Mouse (Mus musculus): ENCODE results near the gene Pard3b. TPM values are rescaled to one million over a fixed set of nuclear protein-coding genes. Genes with fewer than 3 reads are reported as not detected.

Pard3b gene
- total and polyA plus RNA-seq, 3 experiments = 0.30 to 0.75 (median 0.63) TPM

DNA sequence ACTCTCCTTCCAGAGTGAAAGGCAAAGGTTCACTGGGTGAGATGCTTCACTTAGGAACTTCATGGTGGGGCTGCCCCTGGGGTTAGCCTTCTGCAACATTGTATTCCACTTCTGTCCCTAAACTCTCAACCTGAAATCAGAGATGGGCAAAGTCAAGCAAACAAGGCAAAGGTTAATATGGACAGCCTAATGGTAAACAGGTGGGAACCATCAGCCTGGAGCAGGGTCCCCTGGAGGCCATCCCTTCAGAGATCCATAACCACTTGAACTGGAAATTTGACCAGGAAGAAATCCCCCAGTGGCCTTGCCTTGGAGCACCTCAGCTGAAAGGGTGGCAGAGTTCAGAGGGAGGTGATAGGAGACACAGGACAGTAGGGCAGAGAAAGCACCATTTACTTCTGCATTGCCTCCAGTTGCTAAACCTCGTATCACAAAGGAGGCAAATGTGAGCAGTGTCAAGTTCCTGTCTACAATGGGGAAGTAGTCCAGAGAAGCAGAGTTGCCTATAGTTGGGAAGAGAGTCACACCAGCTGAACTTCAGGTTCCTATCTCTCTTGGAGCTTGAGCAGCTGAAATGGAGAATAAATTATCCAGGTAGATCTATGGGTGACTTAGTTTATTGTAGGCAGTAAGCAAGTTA, 412.7 kb downstream of the Pard3b start:
- no peak overlapping the region for H3K9ac ChIP-seq (ENCODE audit: insufficient read depth, low read depth)
- DNase-seq (ENCODE audit: extremely low read depth) = no peak
- in situ Hi-C loops (cut with MboI; ENCODE audit: low pct_ligation_motif_present, low pct_unique_long_range_greater_than_20kb, low sequenced_read_pairs) (no loop called here), dilution Hi-C loops (cut with MboI; ENCODE audit: extremely low pct_ligation_motif_present, extremely low pct_unique_long_range_greater_than_20kb, low sequenced_read_pairs) (no loop called here)
- H3K4me1 ChIP-seq (ENCODE audit: control insufficient read depth in 1 of 2, insufficient read depth in 2 of 2) = peaks cover 0 to 13% of the 10 kb centered on the region in 2 experiments; a peak in 2 of 4 replicates
- no peaks in the 10 kb centered on the region for H3K36me3 ChIP-seq (replicated peaks in 1 of 2; ENCODE audit: control insufficient read depth in 1 of 2, insufficient read depth in 1 of 2, low read length in 1 of 2)
- H3K4me2 ChIP-seq (ENCODE audit: insufficient read depth, low read depth, poor library complexity, severe bottlenecking) = no peak overlapping the region
- H3K4me3 ChIP-seq (replicated peaks in 1 of 3; ENCODE audit: low read depth in 2 of 3, low read length in 2 of 3, poor library complexity in 1 of 3) = no peak overlapping the region
- H3K79me2 ChIP-seq (replicated peaks; ENCODE audit: control insufficient read depth, extremely low read depth, insufficient read depth, poor library complexity, severe bottlenecking) = no peaks in the 10 kb centered on the region
- TF ChIP-seq MAFK (IDR thresholded peaks at IDR 0.05; ENCODE audit: insufficient replicate concordance, low read length) (no peak), RAD21 (IDR thresholded peaks at IDR 0.05; ENCODE audit: low read depth, low read length) (no peak), ZKSCAN1 (IDR thresholded peaks at IDR 0.05; ENCODE audit: borderline replicate concordance, low read depth, low read length) (no peak), USF2 (conservative IDR thresholded peaks at IDR 0.05; ENCODE audit: low read depth, low read length) (no peak), CHD2 (IDR thresholded peaks at IDR 0.05; ENCODE audit: low read length) (no peak), POLR2A (IDR thresholded peaks at IDR 0.05; ENCODE audit: low read depth, low read length) (no peak), CHD1 (IDR thresholded peaks at IDR 0.05; ENCODE audit: low read depth, low read length) (no peak), PAX5 (IDR thresholded peaks at IDR 0.05; ENCODE audit: low read length) (no peak), BHLHE40 (IDR thresholded peaks at IDR 0.05; ENCODE audit: low read depth, low read length) (no peak), MAX (IDR thresholded peaks at IDR 0.05; ENCODE audit: low read length) (no peak), JUN (IDR thresholded peaks at IDR 0.05; ENCODE audit: insufficient read depth, low read depth, low read length) (no peak), POLR2AphosphoS2 (IDR thresholded peaks at IDR 0.05; ENCODE audit: low read depth, low read length) (no peak), E2F4 (IDR thresholded peaks at IDR 0.05; ENCODE audit: insufficient replicate concordance, low read depth, low read length) (no peak), HCFC1 (IDR thresholded peaks at IDR 0.05; ENCODE audit: low read depth, low read length) (no peak), SIN3A (IDR thresholded peaks at IDR 0.05; ENCODE audit: low read length) (no peak), MEF2A (IDR thresholded peaks at IDR 0.05; ENCODE audit: borderline replicate concordance, low read depth, low read length) (no peak), ZMIZ1 (IDR thresholded peaks at IDR 0.05; ENCODE audit: low read depth, low read length) (no peak), TBP (conservative IDR thresholded peaks at IDR 0.05; ENCODE audit: low read depth, low read length) (no peak), UBTF (IDR thresholded peaks at IDR 0.05; ENCODE audit: low read depth, low read length) (no peak), NRF1 (IDR thresholded peaks at IDR 0.05; ENCODE audit: low read depth, low read length) (no peak)
- H3K27me3 ChIP-seq (replicated peaks) = no peaks in the 10 kb centered on the region
- H3K27ac ChIP-seq (ENCODE audit: insufficient read depth, low read depth) = no peak overlapping the region
- no peaks in the 10 kb centered on the region for H3K9me3 ChIP-seq (replicated peaks; ENCODE audit: low read length)

DNA sequence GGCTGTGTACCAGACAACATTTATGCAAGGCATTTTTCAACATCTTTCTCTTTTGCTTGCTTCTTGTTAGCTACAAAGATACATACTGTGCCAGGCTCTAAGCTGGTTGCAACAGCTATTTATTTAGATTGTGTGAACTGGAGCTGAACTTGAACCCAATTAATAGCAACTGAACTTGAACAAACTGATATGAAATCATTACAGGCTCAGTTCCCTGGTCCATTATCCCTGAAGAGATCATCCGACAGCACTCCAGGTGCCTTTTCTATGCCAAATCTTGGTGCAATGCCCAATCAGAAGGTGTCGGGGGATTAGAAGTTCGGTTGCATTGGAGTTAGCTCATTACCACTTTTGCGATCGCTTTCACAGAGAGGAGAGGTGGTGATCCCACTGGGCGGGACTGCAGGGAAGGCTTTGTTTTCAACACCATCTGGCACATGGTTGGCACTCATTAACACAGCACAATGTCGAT, 414.6 kb downstream of the Pard3b start:
- no peaks in the 10 kb centered on the region for H3K36me3 ChIP-seq (replicated peaks in 1 of 2; ENCODE audit: control insufficient read depth in 1 of 2, insufficient read depth in 1 of 2, low read length in 1 of 2)
- H3K9me3 ChIP-seq (replicated peaks; ENCODE audit: low read length) = no peaks in the 10 kb centered on the region
- dilution Hi-C loops (cut with MboI; ENCODE audit: extremely low pct_ligation_motif_present, extremely low pct_unique_long_range_greater_than_20kb, low sequenced_read_pairs) = no loop called here
- DNase-seq (ENCODE audit: extremely low read depth) = no peak
- TF ChIP-seq SMC3 (IDR thresholded peaks at IDR 0.05; ENCODE audit: low read depth, low read length) (no peak), RCOR1 (conservative IDR thresholded peaks at IDR 0.05; ENCODE audit: low read depth, low read length) (no peak), NRF1 (IDR thresholded peaks at IDR 0.05; ENCODE audit: low read depth, low read length) (no peak), JUN (IDR thresholded peaks at IDR 0.05; ENCODE audit: insufficient read depth, low read depth, low read length) (no peak), RAD21 (IDR thresholded peaks at IDR 0.05; ENCODE audit: low read depth, low read length) (no peak), MAFK (IDR thresholded peaks at IDR 0.05; ENCODE audit: insufficient replicate concordance, low read length) (no peak), POLR2A (IDR thresholded peaks at IDR 0.05; ENCODE audit: low read depth, low read length) (no peak), CHD1 (IDR thresholded peaks at IDR 0.05; ENCODE audit: low read depth, low read length) (no peak), ZNF384 (IDR thresholded peaks at IDR 0.05; ENCODE audit: low read depth, low read length) (no peak), HCFC1 (IDR thresholded peaks at IDR 0.05; ENCODE audit: low read depth, low read length) (no peak), TCF12 (IDR thresholded peaks at IDR 0.05; ENCODE audit: low read depth, low read length) (no peak), MEF2A (IDR thresholded peaks at IDR 0.05; ENCODE audit: borderline replicate concordance, low read depth, low read length) (no peak), MYC (IDR thresholded peaks at IDR 0.05; ENCODE audit: low read depth, low read length) (no peak), GABPA (IDR thresholded peaks at IDR 0.05; ENCODE audit: insufficient replicate concordance, low read depth, low read length) (no peak), ZKSCAN1 (IDR thresholded peaks at IDR 0.05; ENCODE audit: borderline replicate concordance, low read depth, low read length) (no peak), CHD2 (IDR thresholded peaks at IDR 0.05; ENCODE audit: low read length) (no peak)
- H3K4me3 ChIP-seq (replicated peaks in 1 of 3; ENCODE audit: low read depth in 2 of 3, low read length in 2 of 3, poor library complexity in 1 of 3) = no peak overlapping the region
- no peaks in the 10 kb centered on the region for H3K79me2 ChIP-seq (replicated peaks; ENCODE audit: control insufficient read depth, extremely low read depth, insufficient read depth, poor library complexity, severe bottlenecking)
- H3K9ac ChIP-seq (ENCODE audit: insufficient read depth, low read depth) = no peak overlapping the region
- H3K4me1 ChIP-seq (ENCODE audit: control insufficient read depth in 1 of 2, insufficient read depth in 2 of 2) = peaks cover 0 to 13% of the 10 kb centered on the region in 2 experiments; a peak in 2 of 4 replicates
- in situ Hi-C loops (cut with MboI; ENCODE audit: low pct_ligation_motif_present, low pct_unique_long_range_greater_than_20kb, low sequenced_read_pairs) = no loop called here
- no peak overlapping the region for H3K4me2 ChIP-seq (ENCODE audit: insufficient read depth, low read depth, poor library complexity, severe bottlenecking)
- H3K27ac ChIP-seq (ENCODE audit: insufficient read depth, low read depth) = no peak overlapping the region
- no peaks in the 10 kb centered on the region for H3K27me3 ChIP-seq (replicated peaks)
